Mouse (Mus musculus): ENCODE measurements around the gene Cxcl10. TPM values are rescaled to one million over a fixed set of nuclear protein-coding genes. Genes with fewer than 3 reads are reported as not detected.
"Not testable (repeated sequence)": the region's sequence is repeated elsewhere in the genome, so short reads cannot be mapped to it uniquely, and the experiment has no call there.

Gene Cxcl10
- total RNA-seq, 2 experiments from 2014 or later, result 7.3 to 36.5 TPM

GRCm38 (mm10) chr5:92369151-92369994, 20.7 kb upstream of the Cxcl10 start:
- peak; percentile 10; the same call in 1 of the 2 replicates for ATAC-seq (ENCODE audit: poor library complexity, severe bottlenecking)

DNA sequence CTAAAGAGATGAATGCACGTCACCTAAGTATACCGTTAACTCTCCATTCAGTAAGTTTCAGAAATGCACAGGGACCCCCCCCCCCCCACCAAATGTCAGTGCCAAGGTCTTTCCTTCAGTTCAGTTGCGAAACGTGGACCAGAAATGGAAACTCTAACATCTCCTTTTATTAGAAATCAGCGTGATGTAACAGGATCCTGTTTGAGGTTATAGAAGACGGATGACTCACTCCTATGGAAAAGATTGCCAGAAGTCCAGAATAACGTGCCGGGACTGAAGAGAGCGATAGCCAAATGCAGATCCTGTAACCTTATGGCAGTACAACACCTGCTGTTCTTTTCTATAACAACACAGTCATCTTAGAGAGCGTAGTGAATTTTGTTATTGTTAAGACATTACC, 19.7 kb upstream of the Cxcl10 start:
- peak; percentile 77 for ATAC-seq (ENCODE audit: poor library complexity, severe bottlenecking)

DNA sequence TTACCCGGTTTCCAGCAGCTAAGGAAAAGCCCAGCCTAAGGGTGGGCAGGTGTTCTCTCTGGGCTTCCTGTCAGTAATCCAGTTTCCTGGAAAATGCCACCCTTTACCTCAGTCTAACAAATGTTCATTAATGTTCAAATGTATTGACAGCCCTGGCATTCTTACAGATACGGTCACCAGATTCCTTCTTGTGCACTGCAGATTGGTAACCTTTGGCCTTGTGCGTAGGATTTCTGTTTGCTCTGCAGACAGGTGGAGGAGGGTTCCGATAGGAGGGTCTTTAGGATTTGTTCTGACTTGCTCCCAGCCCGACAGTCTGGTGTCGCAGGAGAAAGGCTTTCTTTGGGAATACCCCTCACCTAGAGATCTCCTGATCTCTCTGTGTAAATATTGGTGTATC, 17.9 kb upstream of the Cxcl10 start:
- ATAC-seq (ENCODE audit: poor library complexity, severe bottlenecking), result no peak

DNA sequence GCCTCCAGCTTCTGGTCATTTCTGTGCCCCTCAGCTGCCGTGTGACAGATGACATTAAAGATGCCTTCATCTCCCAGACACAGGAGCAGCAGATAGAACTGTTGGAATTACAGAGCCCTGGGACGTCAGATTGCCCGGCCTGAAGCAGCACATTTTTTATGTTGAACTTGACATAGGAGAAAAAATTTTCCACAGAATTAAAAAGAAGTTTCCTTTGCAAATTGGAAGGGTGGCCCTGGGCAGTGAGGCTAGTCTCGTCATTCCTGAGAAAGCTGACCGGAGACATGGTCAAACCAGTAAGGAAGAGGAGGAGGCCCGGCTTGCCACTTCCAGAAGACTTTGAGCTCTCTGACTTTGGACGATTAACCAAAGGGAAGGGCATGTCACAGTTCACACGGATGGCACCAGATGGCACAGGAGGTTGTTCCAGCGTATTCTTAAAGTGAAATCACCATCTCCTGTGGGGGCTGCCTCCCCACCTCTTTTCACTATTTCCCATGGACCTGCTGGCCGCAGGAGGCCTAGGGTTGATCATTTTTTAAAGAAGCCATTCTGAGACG, 16.5 kb upstream of the Cxcl10 start:
- ATAC-seq (ENCODE audit: poor library complexity, severe bottlenecking), result no peak

- no peak for ATAC-seq (ENCODE audit: poor library complexity, severe bottlenecking)
These were observed 15.3 kb upstream of the Cxcl10 start for GRCm38 (mm10) chr5:92364011-92364410.

GRCm38 (mm10) chr5:92363179-92363578, 14.5 kb upstream of the Cxcl10 start:
- ATAC-seq (ENCODE audit: poor library complexity, severe bottlenecking), result no peak

GRCm38 (mm10) chr5:92358767-92359455, 10.2 kb upstream of the Cxcl10 start:
- no peak for ATAC-seq (ENCODE audit: poor library complexity, severe bottlenecking)

DNA sequence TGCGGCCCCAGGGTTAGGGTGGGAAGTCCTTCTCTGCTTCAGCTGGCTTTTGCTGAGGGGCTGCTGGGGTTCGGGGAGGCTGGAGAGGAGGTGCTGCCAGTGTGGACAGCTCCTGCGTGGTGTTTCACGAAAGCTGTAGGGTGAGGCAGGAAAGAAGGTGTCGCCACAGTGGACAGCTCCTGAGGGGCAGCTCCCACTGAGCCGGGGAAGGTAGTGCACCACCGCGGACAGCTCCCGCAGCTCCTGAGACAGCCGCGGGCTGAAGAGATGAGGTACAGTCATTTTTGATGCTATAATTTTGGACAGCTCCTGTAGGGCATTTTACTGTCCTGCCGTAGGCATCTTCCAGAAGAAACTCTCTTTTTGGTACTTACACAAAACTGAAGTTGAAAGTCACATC, 9.3 kb upstream of the Cxcl10 start:
- peak; percentile 39; the same call in 1 of the 2 replicates for ATAC-seq (ENCODE audit: poor library complexity, severe bottlenecking)

GRCm38 (mm10) chr5:92353517-92353916, 4.8 kb upstream of the Cxcl10 start:
- peak; percentile 85 for ATAC-seq (ENCODE audit: poor library complexity, severe bottlenecking)

- not testable (repeated sequence) for ATAC-seq (ENCODE audit: poor library complexity, severe bottlenecking)
These were observed 4.0 kb upstream of the Cxcl10 start for GRCm38 (mm10) chr5:92352716-92353115.

DNA sequence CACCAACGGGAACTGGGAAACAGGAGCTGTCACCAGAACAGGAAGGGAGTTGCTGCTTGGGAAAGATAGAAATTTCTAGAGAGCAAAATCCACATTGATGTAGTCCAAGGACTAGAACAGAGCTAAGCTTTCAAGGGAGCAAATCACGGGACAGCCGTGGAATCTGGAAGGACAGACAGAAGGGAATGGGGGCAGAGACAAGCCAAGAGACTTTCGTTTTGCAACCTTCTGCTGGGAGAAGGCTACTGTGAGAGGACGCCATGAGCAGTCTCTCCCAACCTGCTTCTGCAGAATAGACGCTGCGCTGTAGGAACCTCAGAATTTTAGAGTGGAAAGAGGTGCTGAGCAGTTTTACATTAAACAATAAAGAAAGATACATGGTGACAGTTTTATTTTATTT, 1.0 kb upstream of the Cxcl10 start:
- ATAC-seq (ENCODE audit: poor library complexity, severe bottlenecking), result no peak

- ATAC-seq (ENCODE audit: poor library complexity, severe bottlenecking), result no peak
These were observed 3.7 kb downstream of the Cxcl10 start for GRCm38 (mm10) chr5:92345006-92345405.

GRCm38 (mm10) chr5:92340606-92341005, 8.1 kb downstream of the Cxcl10 start:
- ATAC-seq (ENCODE audit: poor library complexity, severe bottlenecking), result no peak

DNA sequence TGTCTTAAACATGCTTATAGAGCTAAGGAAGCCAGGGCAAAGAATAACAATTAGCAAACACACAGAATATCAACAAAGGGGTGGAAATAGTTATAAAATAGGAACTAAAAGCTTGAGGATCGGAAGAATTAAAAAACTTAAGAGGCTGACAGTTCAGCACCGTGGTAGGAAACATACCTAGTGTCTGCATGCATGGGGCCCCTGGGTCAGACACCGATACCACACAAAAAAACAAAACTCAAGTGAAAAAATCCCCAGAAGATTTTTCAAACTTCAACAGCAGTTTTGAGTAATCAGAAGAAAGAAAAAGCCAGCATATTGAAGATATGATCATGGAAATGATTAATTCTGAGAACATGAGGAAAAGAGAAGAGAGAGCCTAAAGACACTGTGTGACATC, 11.9 kb downstream of the Cxcl10 start:
- no peak for ATAC-seq (ENCODE audit: poor library complexity, severe bottlenecking)

- 0 out of 2 replicates have a peak, but pooled peaks have one; percentile 39 for ATAC-seq (ENCODE audit: poor library complexity, severe bottlenecking)
These were observed 16.3 kb downstream of the Cxcl10 start for GRCm38 (mm10) chr5:92332359-92332840.

DNA sequence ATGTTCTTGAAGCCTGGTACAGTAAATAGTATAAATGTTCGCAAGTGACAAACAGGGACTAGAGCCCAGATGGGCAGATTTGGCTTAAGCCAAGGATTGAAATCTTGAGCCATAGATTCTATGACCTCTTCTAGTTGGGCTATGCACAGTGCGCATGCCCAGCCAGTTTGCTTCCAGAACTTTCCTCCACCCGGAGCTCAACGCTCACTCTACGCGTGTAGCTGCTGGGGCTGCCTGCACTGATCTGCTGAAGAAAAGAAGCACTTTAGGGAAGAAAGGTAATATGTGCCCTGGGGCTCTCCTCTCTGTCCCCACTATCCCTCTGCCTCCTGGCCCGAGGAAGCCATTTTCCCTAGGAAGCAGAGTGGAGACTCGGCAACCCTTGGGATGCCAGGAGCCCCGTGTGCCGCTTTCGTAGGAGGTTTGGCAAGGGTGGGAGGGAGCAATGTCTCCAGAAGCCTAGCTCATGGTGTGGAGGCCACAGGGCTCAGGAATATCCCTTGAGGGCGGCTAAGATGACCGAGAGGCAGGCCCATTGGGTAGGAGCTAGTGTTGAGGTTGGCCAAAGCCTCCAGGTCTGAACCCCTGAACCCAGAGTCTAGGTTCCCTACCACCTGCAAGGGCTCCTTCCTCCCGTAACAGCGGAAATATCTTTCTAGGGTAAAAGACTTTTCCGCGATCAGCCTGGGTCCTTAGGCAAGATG, 16.9 kb downstream of the Cxcl10 start, which contains the start of gene Art3:
TSS of gene Art3 (plus strand) at position 193 of the 704 bp plus-strand sequence.
- ATAC-seq (ENCODE audit: poor library complexity, severe bottlenecking), result peak; percentile 40

DNA sequence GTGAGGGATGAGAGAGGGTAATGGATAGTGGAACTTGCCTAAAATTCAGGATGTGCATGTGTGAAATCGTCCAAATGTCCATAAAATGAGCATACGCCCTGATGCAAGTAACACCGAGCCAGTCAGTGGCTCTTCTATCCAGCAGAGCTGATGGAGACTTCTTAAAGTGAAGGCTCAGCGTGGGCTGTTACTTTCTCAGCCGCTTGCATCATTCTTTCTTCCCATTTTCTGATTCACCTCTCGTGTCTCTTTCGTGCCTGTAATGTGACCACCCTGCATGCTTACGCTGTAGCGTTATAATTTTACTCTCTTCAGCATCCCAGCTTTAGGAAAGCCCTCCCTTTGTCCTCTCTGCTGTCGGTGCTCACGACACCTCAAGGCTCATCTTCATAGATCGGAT, 17.6 kb downstream of the Cxcl10 start:
- ATAC-seq (ENCODE audit: poor library complexity, severe bottlenecking), result peak; percentile 55

DNA sequence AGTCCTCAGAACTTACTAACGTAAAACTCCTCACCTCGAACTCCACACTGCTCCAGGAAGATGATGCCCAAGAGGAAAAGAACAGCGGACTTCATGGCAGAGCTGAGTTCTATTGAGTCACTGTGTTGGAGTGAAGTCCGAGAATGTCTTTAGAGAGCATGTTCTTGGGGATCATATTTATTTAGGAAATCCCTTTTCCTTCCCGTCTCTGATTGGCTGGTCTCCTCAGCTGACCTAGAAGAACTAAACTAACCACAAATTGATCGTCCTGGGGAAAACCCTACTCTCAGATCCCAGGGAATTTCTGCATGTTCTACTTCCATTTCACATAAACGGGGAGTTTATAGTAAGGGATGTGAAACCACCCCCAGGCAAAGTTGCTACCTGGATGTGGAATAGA, 20.8 kb downstream of the Cxcl10 start, which contains the start of gene Cxcl9:
TSS of gene Cxcl9 (minus strand) at position 151 of the 400 bp plus-strand sequence.
- no peak for ATAC-seq (ENCODE audit: poor library complexity, severe bottlenecking)

- ATAC-seq (ENCODE audit: poor library complexity, severe bottlenecking), result peak; percentile 26; the same call in 1 of the 2 replicates
These were observed 21.3 kb downstream of the Cxcl10 start for GRCm38 (mm10) chr5:92327367-92327766.

GRCm38 (mm10) chr5:92323264-92323663, 25.4 kb downstream of the Cxcl10 start:
- no peak for ATAC-seq (ENCODE audit: poor library complexity, severe bottlenecking)

- no peak for ATAC-seq (ENCODE audit: poor library complexity, severe bottlenecking)
These were observed 26.1 kb downstream of the Cxcl10 start for GRCm38 (mm10) chr5:92322612-92323011.

All from megakaryocyte, adult 5-6 weeks (primary cell).